Comparison of ENCODE assay signal across 9 mouse cellular contexts in genomic region chr8:126614740-126615132, GRCm38 (mm10). TPM values are rescaled to one million over a fixed set of nuclear protein-coding genes. Genes with fewer than 3 reads are reported as not detected.
A peak's percentile ranks its signal among the peaks of the same experiment; 100 is the strongest.
DNase-seq lines count a peak whose midpoint lies in the region; ATAC-seq and TF ChIP-seq lines count a peak whose summit lies in the region.
"Had no signal": no experiment of that assay in that cellular context is flagged by ENCODE, and none has a peak within 500 bp of the region (broad histone marks: within the 10 kb centered on the region; RNA-seq: fewer than 3 reads in every experiment).

No protein-coding gene starts in this region.

- no peak for ATAC-seq in heart, postnatal 0 days (ENCODE audit: insufficient read depth, low read depth)
- no peak for ATAC-seq in heart, embryonic 11.5 days (replicated peaks; ENCODE audit: insufficient number of reproducible peaks, low FRiP score, low TSS enrichment)
- ATAC-seq in liver, embryonic 11.5 days (replicated peaks; ENCODE audit: low FRiP score) = no peak; the same call in 1 of the 2 replicates
- ATAC-seq in neural tube, embryonic 15.5 days (ENCODE audit: low FRiP score) = no peak

- no peak for TF ChIP-seq POLR2A in embryonic fibroblast, embryonic 13.5 days (IDR thresholded peaks at IDR 0.05; ENCODE audit: low read depth, low read length)

- H3K36me3 ChIP-seq in heart, postnatal 0 days (replicated peaks; ENCODE audit: control insufficient read depth, insufficient read depth, low read length) = no peaks in the 10 kb centered on the region
- H3K36me3 ChIP-seq in heart, embryonic 11.5 days (ENCODE audit: control insufficient read depth, insufficient read depth, low read length) = no peaks in the 10 kb centered on the region
- no peaks in the 10 kb centered on the region for H3K36me3 ChIP-seq in liver, embryonic 11.5 days (ENCODE audit: control insufficient read depth, insufficient read depth, low read length)
- H3K36me3 ChIP-seq in midbrain, embryonic 10.5 days = no peaks in the 10 kb centered on the region
- no peaks in the 10 kb centered on the region for H3K36me3 ChIP-seq in neural tube, embryonic 15.5 days

- H3K4me3 ChIP-seq in heart, postnatal 0 days (ENCODE audit: low read depth, low read length) = no peak overlapping the region
- H3K4me3 ChIP-seq in heart, embryonic 11.5 days (ENCODE audit: low read depth, low read length) = no peak overlapping the region
- H3K4me3 ChIP-seq in embryonic fibroblast, embryonic 13.5 days (ENCODE audit: insufficient read depth, low read length) = no peak overlapping the region
- H3K4me3 ChIP-seq in liver, embryonic 11.5 days (ENCODE audit: low read depth, low read length) = no peak overlapping the region
- H3K4me3 ChIP-seq in midbrain, embryonic 10.5 days = no peak overlapping the region
- no peak overlapping the region for H3K4me3 ChIP-seq in neural tube, embryonic 15.5 days (replicated peaks)

- WGBS in heart, postnatal 0 days = 44% methylated on average over 5 of the region's 5 CpGs
- 66% methylated on average over 5 of the region's 5 CpGs for WGBS in heart, embryonic 11.5 days (ENCODE audit: insufficient replicate concordance)
- 72% methylated on average over 5 of the region's 5 CpGs for WGBS in liver, embryonic 11.5 days
- 85% methylated on average over 5 of the region's 5 CpGs for WGBS in midbrain, embryonic 10.5 days
- WGBS in neural tube, embryonic 15.5 days = 85% methylated on average over 5 of the region's 5 CpGs

- H3K4me1 ChIP-seq in heart, postnatal 0 days (ENCODE audit: control insufficient read depth, insufficient read depth) = peaks cover 19% of the 10 kb centered on the region
- peaks cover 14% of the 10 kb centered on the region for H3K4me1 ChIP-seq in heart, embryonic 11.5 days (ENCODE audit: control insufficient read depth, insufficient read depth, low read length)
- H3K4me1 ChIP-seq in embryonic fibroblast, embryonic 13.5 days (ENCODE audit: control insufficient read depth, insufficient read depth, low read length) = peaks cover 30% of the 10 kb centered on the region
- peaks cover 23% of the 10 kb centered on the region for H3K4me1 ChIP-seq in liver, embryonic 11.5 days (replicated peaks; ENCODE audit: control insufficient read depth, insufficient read depth, low read length)
- H3K4me1 ChIP-seq in midbrain, embryonic 10.5 days = peaks cover 11% of the 10 kb centered on the region; the same call in 1 of the 2 replicates
- no peaks in the 10 kb centered on the region for H3K4me1 ChIP-seq in neural tube, embryonic 15.5 days

- no peak for TF ChIP-seq CTCF in heart, postnatal 0 days (IDR thresholded peaks at IDR 0.05; ENCODE audit: low read depth)
- TF ChIP-seq CTCF in embryonic fibroblast, embryonic 13.5 days (IDR thresholded peaks at IDR 0.05; ENCODE audit: borderline replicate concordance, insufficient read depth, low read length) = no peak

- no peak for TF ChIP-seq EP300 in heart, postnatal 0 days (IDR thresholded peaks at IDR 0.05; ENCODE audit: low read depth)

- H3K9me3 ChIP-seq in heart, postnatal 0 days (replicated peaks; ENCODE audit: control insufficient read depth, low read length) = no peaks in the 10 kb centered on the region
- H3K9me3 ChIP-seq in heart, embryonic 11.5 days (replicated peaks; ENCODE audit: control insufficient read depth, low read length) = no peaks in the 10 kb centered on the region
- no peaks in the 10 kb centered on the region for H3K9me3 ChIP-seq in liver, embryonic 11.5 days (ENCODE audit: control insufficient read depth, low read length)
- no peaks in the 10 kb centered on the region for H3K9me3 ChIP-seq in midbrain, embryonic 10.5 days (replicated peaks)
- no peaks in the 10 kb centered on the region for H3K9me3 ChIP-seq in neural tube, embryonic 15.5 days (replicated peaks)

- no peak overlapping the region for H3K4me2 ChIP-seq in heart, postnatal 0 days (ENCODE audit: low read depth, low read length)
- H3K4me2 ChIP-seq in heart, embryonic 11.5 days = no peak overlapping the region
- H3K4me2 ChIP-seq in liver, embryonic 11.5 days = no peak overlapping the region
- no peak overlapping the region for H3K4me2 ChIP-seq in neural tube, embryonic 15.5 days

- H3K27me3 ChIP-seq in heart, postnatal 0 days (ENCODE audit: control insufficient read depth, insufficient read depth, low read length) = no peaks in the 10 kb centered on the region
- H3K27me3 ChIP-seq in heart, embryonic 11.5 days (ENCODE audit: control insufficient read depth, insufficient read depth, low read length) = no peaks in the 10 kb centered on the region
- no peaks in the 10 kb centered on the region for H3K27me3 ChIP-seq in liver, embryonic 11.5 days (replicated peaks; ENCODE audit: control insufficient read depth, insufficient read depth, low read length)
- H3K27me3 ChIP-seq in midbrain, embryonic 10.5 days (ENCODE audit: low read depth, poor library complexity, severe bottlenecking) = no peaks in the 10 kb centered on the region
- no peaks in the 10 kb centered on the region for H3K27me3 ChIP-seq in neural tube, embryonic 15.5 days (replicated peaks)

- no peak for DNase-seq in heart, postnatal 0 days (ENCODE audit: low spot score)
- DNase-seq in 416B (ENCODE audit: low read depth) = peak; percentile 21
- DNase-seq in liver, embryonic 11.5 days (ENCODE audit: low spot score) = no peak
- DNase-seq in midbrain, embryonic 10.5 days (ENCODE audit: low spot score) = no peak
- no peak for DNase-seq in cerebellum, postnatal 10 days
- DNase-seq: layer of hippocampus, postnatal 36 days had no signal

- peak overlapping the region; percentile 58 for H3K27ac ChIP-seq in heart, postnatal 0 days (ENCODE audit: low read depth)
- H3K27ac ChIP-seq in heart, embryonic 11.5 days (ENCODE audit: low read depth, low read length) = no peak overlapping the region
- H3K27ac ChIP-seq in embryonic fibroblast, embryonic 13.5 days (ENCODE audit: insufficient read depth, low read length) = peak overlapping the region; percentile 94
- H3K27ac ChIP-seq in liver, embryonic 11.5 days (ENCODE audit: low read depth, low read length) = peak overlapping the region; percentile 33; the same call in 1 of the 2 replicates
- H3K27ac ChIP-seq in midbrain, embryonic 10.5 days (replicated peaks) = no peak overlapping the region
- H3K27ac ChIP-seq in neural tube, embryonic 15.5 days (replicated peaks) = no peak overlapping the region

- no peak overlapping the region for H3K9ac ChIP-seq in heart, postnatal 0 days (replicated peaks; ENCODE audit: low read depth, low read length)
- H3K9ac ChIP-seq in heart, embryonic 11.5 days (ENCODE audit: low read depth, low read length) = no peak overlapping the region
- H3K9ac ChIP-seq in liver, embryonic 11.5 days (ENCODE audit: low read depth, low read length) = no peak overlapping the region
- no peak overlapping the region for H3K9ac ChIP-seq in neural tube, embryonic 15.5 days (replicated peaks)

RNA-seq across cellular contexts. Expression of gene Irf2bp2, which starts 20.9 kb away (rescaled TPM):
- 132 and 175 TPM in 2 replicates for total RNA-seq in heart, postnatal 0 days (2014; rRNA removed; ENCODE audit: low replicate concordance)
- 9.6 and 9.8 TPM in 2 replicates for polyA plus RNA-seq in heart, postnatal 0 days (2015; fragmentation: Nextera tagmentation; extraction: Ambion mirVana)
- 5.9 and 6.5 TPM in 2 replicates for polyA plus RNA-seq in heart, embryonic 11.5 days (2014; fragmentation: Nextera tagmentation; extraction: Ambion mirVana)
- polyA plus RNA-seq in embryonic fibroblast, embryonic 13.5 days (2011; ENCODE audit: insufficient read length, low read depth, missing spikeins) = 58.6 and 74.8 TPM in 2 replicates
- polyA plus RNA-seq in liver, embryonic 11.5 days (2014; fragmentation: Nextera tagmentation; extraction: Ambion mirVana) = 5.9 and 7.3 TPM in 2 replicates
- 3.8 and 4.0 TPM in 2 replicates for polyA plus RNA-seq in midbrain, embryonic 10.5 days (2016; fragmentation: Nextera tagmentation; extraction: Ambion mirVana)
- 9.8 and 10.4 TPM in 2 replicates for polyA plus RNA-seq in neural tube, embryonic 15.5 days (2015; fragmentation: Nextera tagmentation; extraction: Ambion mirVana)

Comparison
In these comparisons a context has a peak if more than half of its experiments do, and no peak if none do; other contexts are left out.
1. H3K27ac ChIP-seq: peak in heart, postnatal 0 days (single experiment), embryonic fibroblast, embryonic 13.5 days (single experiment) and liver, embryonic 11.5 days (single experiment); none in heart, embryonic 11.5 days (single experiment), midbrain, embryonic 10.5 days (single experiment) and neural tube, embryonic 15.5 days (single experiment).